8 mouse cellular contexts compared by ENCODE assay signal in the genomic region with DNA sequence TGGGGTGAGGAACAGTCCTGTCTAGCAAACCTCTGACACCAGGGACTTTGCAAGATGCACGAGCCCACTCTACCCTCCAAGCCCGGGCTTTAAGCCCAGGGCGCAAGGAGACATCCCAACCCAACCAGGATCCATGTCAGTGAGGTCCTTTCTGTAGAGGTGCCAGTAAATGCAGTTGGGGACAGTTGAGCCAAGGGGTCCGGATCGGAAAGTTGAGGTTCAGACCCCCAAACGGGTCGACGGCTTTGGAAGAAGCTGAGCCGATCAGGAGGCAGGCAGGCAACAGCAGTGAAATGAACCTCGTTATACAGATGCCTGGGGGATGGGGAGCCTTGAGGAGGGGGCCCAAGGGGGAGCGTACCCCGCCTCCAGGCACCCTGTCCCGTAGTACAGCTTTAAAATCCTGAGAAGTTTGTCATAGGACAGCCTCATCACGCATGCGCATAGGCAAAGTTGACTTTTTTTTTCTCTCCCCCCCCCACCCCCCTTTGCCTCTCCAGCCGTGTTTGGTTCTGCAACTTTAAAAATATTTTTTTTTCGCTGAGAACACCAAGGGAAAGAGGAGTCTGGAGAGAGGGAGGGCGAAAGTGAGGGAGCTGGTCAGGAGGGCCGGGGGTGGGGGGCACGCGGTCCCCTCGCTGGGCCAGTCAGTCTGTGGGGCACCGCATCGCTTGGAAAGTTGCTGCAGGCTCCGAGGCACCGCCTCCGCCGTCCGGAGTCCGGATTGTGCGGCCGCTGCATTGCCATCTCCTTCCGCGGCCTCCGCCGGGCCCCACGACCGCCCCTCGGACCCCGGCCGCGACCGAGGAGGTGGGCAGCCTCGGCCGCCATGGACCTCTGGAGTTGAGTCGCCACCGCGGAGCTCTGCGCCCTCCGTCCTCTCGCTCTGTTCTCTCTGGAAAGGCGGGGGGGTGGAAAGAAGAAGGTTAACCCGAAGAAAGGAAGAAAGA. TPM values are rescaled to one million over a fixed set of nuclear protein-coding genes. Genes with fewer than 3 reads are reported as not detected.
DNase-seq lines count a peak whose midpoint lies in the region.

A gene (plus strand): TSS at position 650 of the 950 bp plus-strand sequence.

- peak; percentile 35 to 46 for DNase-seq in right cerebral cortex, postnatal 10 days (ENCODE audit: low spot score in 2 of 2)
- no peak for DNase-seq in right cerebral cortex, postnatal 36 days (ENCODE audit: low spot score in 2 of 2)
- DNase-seq in embryo, embryonic 10.5 days (ENCODE audit: low spot score): peak; percentile 85
- DNase-seq in heart, adult 8-10 months (ENCODE audit: low spot score): peak; percentile 18
- DNase-seq in kidney, adult 9 months: peak; percentile 45
- DNase-seq in lung, postnatal 36 days: peak; percentile 13
- peak; percentile 37 to 51 for DNase-seq in urinary bladder, postnatal 36 days (ENCODE audit: low spot score in 2 of 2)
- DNase-seq in c-Kit-positive CD71-positive TER-119-positive erythroid progenitor cells, embryonic 14.5 days (ENCODE audit: low spot score): no peak

RNA-seq across cellular contexts. Expression of the gene that starts here (rescaled TPM):
- total RNA-seq in heart, adult 8-10 months (2022): 10 to 100 TPM; 12.1 to 14.7 (median 13.0) TPM

Comparison
In these comparisons a context has a peak if more than half of its experiments do, and no peak if none do; other contexts are left out.
1. DNase-seq: peak in right cerebral cortex, postnatal 10 days (2 of 2), embryo, embryonic 10.5 days (single experiment), heart, adult 8-10 months (single experiment), kidney, adult 9 months (single experiment), lung, postnatal 36 days (single experiment) and urinary bladder, postnatal 36 days (2 of 2); none in right cerebral cortex, postnatal 36 days (0 of 2) and c-Kit-positive CD71-positive TER-119-positive erythroid progenitor cells, embryonic 14.5 days (single experiment).